Mouse (Mus musculus): ENCODE measurements at regions not wholly inside any gene's neighbourhood (a gene's known extent, or its start where the extent isn't known, plus 50 kb on each side); places are given as distances from the start of the nearest gene placed in this dataset.

GRCm38 (mm10) chr9:116464626-116465025 lies 289.5 kb upstream of the Tgfbr2 start:
- Histone ChIP-seq H3K27ac (replicated peaks) (no peak overlapping the region), H3K9me3 (ENCODE audit: control insufficient read depth, low read length) (no peaks in the 10 kb centered on the region), H3K9ac (ENCODE audit: low read length) (no peak overlapping the region), H3K4me3 (ENCODE audit: low read depth, low read length) (no peak overlapping the region), H3K27me3 (ENCODE audit: control insufficient read depth, insufficient read depth, low read length) (no peaks in the 10 kb centered on the region), H3K4me2 (replicated peaks; ENCODE audit: low read depth) (no peak overlapping the region), H3K36me3 (ENCODE audit: control insufficient read depth, insufficient read depth, low read length) (no peaks in the 10 kb centered on the region), H3K4me1 (replicated peaks; ENCODE audit: control insufficient read depth, insufficient read depth) (no peaks in the 10 kb centered on the region)
- no peak for DNase-seq (ENCODE audit: low spot score)
- WGBS: 63% methylated on average over 2 of the region's 2 CpGs
- no peak for TF ChIP-seq CTCF (IDR thresholded peaks at IDR 0.05; ENCODE audit: low read depth)
- no peak for TF ChIP-seq EP300 (optimal IDR thresholded peaks at IDR 0.05)
- no peak for ATAC-seq (ENCODE audit: low FRiP score, low TSS enrichment)

- no peaks in the 10 kb centered on the region for H3K9me3 ChIP-seq (ENCODE audit: control insufficient read depth, low read length)
- H3K9ac ChIP-seq (ENCODE audit: low read length): no peak overlapping the region
- no peak overlapping the region for H3K27ac ChIP-seq (replicated peaks)
- no peaks in the 10 kb centered on the region for H3K36me3 ChIP-seq (ENCODE audit: control insufficient read depth, insufficient read depth, low read length)
- H3K4me2 ChIP-seq (replicated peaks; ENCODE audit: low read depth): no peak overlapping the region
- TF ChIP-seq CTCF (IDR thresholded peaks at IDR 0.05; ENCODE audit: low read depth) (no peak), EP300 (optimal IDR thresholded peaks at IDR 0.05) (no peak)
- no peak overlapping the region for H3K4me3 ChIP-seq (ENCODE audit: low read depth, low read length)
- no peaks in the 10 kb centered on the region for H3K27me3 ChIP-seq (ENCODE audit: control insufficient read depth, insufficient read depth, low read length)
- DNase-seq (ENCODE audit: low spot score) (no peak), ATAC-seq (ENCODE audit: low FRiP score, low TSS enrichment) (no peak)
- H3K4me1 ChIP-seq (replicated peaks; ENCODE audit: control insufficient read depth, insufficient read depth): no peaks in the 10 kb centered on the region
- 73% methylated on average over 2 of the region's 2 CpGs for WGBS
Observed at GRCm38 (mm10) chr9:116462232-116462631, 287.1 kb upstream of the Tgfbr2 start.

- H3K27me3 ChIP-seq (ENCODE audit: control insufficient read depth, insufficient read depth, low read length): no peaks in the 10 kb centered on the region
- no peak overlapping the region for H3K4me2 ChIP-seq (replicated peaks; ENCODE audit: low read depth)
- no peaks in the 10 kb centered on the region for H3K9me3 ChIP-seq (ENCODE audit: control insufficient read depth, low read length)
- H3K36me3 ChIP-seq (ENCODE audit: control insufficient read depth, insufficient read depth, low read length): no peaks in the 10 kb centered on the region
- H3K27ac ChIP-seq (replicated peaks): no peak overlapping the region
- no peak overlapping the region for H3K4me3 ChIP-seq (ENCODE audit: low read depth, low read length)
- ATAC-seq (ENCODE audit: low FRiP score, low TSS enrichment) (no peak), DNase-seq (ENCODE audit: low spot score) (no peak)
- no peak overlapping the region for H3K9ac ChIP-seq (ENCODE audit: low read length)
- 76% methylated on average over 2 of the region's 2 CpGs for WGBS
- TF ChIP-seq CTCF (IDR thresholded peaks at IDR 0.05; ENCODE audit: low read depth) (no peak), EP300 (optimal IDR thresholded peaks at IDR 0.05) (no peak)
- no peaks in the 10 kb centered on the region for H3K4me1 ChIP-seq (replicated peaks; ENCODE audit: control insufficient read depth, insufficient read depth)
Observed at GRCm38 (mm10) chr9:116460022-116460421, 284.9 kb upstream of the Tgfbr2 start.

GRCm38 (mm10) chr9:116452050-116452449 lies 276.9 kb upstream of the Tgfbr2 start:
- H3K36me3 ChIP-seq (ENCODE audit: control insufficient read depth, insufficient read depth, low read length): no peaks in the 10 kb centered on the region
- H3K9ac ChIP-seq (ENCODE audit: low read length): no peak overlapping the region
- H3K9me3 ChIP-seq (ENCODE audit: control insufficient read depth, low read length): no peaks in the 10 kb centered on the region
- no peak overlapping the region for H3K27ac ChIP-seq (replicated peaks)
- no peak for TF ChIP-seq EP300 (optimal IDR thresholded peaks at IDR 0.05)
- no peaks in the 10 kb centered on the region for H3K27me3 ChIP-seq (ENCODE audit: control insufficient read depth, insufficient read depth, low read length)
- no peak overlapping the region for H3K4me2 ChIP-seq (replicated peaks; ENCODE audit: low read depth)
- no peak for DNase-seq (ENCODE audit: low spot score)
- no peak for ATAC-seq (ENCODE audit: low FRiP score, low TSS enrichment)
- no peaks in the 10 kb centered on the region for H3K4me1 ChIP-seq (replicated peaks; ENCODE audit: control insufficient read depth, insufficient read depth)
- no peak overlapping the region for H3K4me3 ChIP-seq (ENCODE audit: low read depth, low read length)
- 79% methylated on average over 4 of the region's 4 CpGs for WGBS

- DNase-seq (ENCODE audit: low spot score) (no peak), ATAC-seq (ENCODE audit: low FRiP score, low TSS enrichment) (no peak)
- no peaks in the 10 kb centered on the region for H3K4me1 ChIP-seq (replicated peaks; ENCODE audit: control insufficient read depth, insufficient read depth)
- no peak overlapping the region for H3K4me3 ChIP-seq (ENCODE audit: low read depth, low read length)
- H3K4me2 ChIP-seq (replicated peaks; ENCODE audit: low read depth): no peak overlapping the region
- 83% methylated on average over 4 of the region's 4 CpGs for WGBS
- H3K9ac ChIP-seq (ENCODE audit: low read length): no peak overlapping the region
- H3K27ac ChIP-seq (replicated peaks): no peak overlapping the region
- H3K36me3 ChIP-seq (ENCODE audit: control insufficient read depth, insufficient read depth, low read length): no peaks in the 10 kb centered on the region
- no peak for TF ChIP-seq EP300 (optimal IDR thresholded peaks at IDR 0.05)
- TF ChIP-seq CTCF (IDR thresholded peaks at IDR 0.05; ENCODE audit: low read depth): no peak
- no peaks in the 10 kb centered on the region for H3K9me3 ChIP-seq (ENCODE audit: control insufficient read depth, low read length)
- H3K27me3 ChIP-seq (ENCODE audit: control insufficient read depth, insufficient read depth, low read length): no peaks in the 10 kb centered on the region
Observed at GRCm38 (mm10) chr9:116450829-116451228, 275.7 kb upstream of the Tgfbr2 start.

GRCm38 (mm10) chr9:116447734-116448133 lies 272.6 kb upstream of the Tgfbr2 start:
- WGBS: 88% methylated on average over 6 of the region's 6 CpGs
- H3K36me3 ChIP-seq (ENCODE audit: control insufficient read depth, insufficient read depth, low read length): no peaks in the 10 kb centered on the region
- ATAC-seq (ENCODE audit: low FRiP score, low TSS enrichment): no peak
- H3K9me3 ChIP-seq (ENCODE audit: control insufficient read depth, low read length): no peaks in the 10 kb centered on the region
- TF ChIP-seq EP300 (optimal IDR thresholded peaks at IDR 0.05) (no peak), CTCF (IDR thresholded peaks at IDR 0.05; ENCODE audit: low read depth) (no peak)
- no peak overlapping the region for H3K27ac ChIP-seq (replicated peaks)
- H3K9ac ChIP-seq (ENCODE audit: low read length): no peak overlapping the region
- no peak overlapping the region for H3K4me2 ChIP-seq (replicated peaks; ENCODE audit: low read depth)
- no peak for DNase-seq (ENCODE audit: low spot score)
- H3K4me3 ChIP-seq (ENCODE audit: low read depth, low read length): no peak overlapping the region
- H3K27me3 ChIP-seq (ENCODE audit: control insufficient read depth, insufficient read depth, low read length): no peaks in the 10 kb centered on the region
- H3K4me1 ChIP-seq (replicated peaks; ENCODE audit: control insufficient read depth, insufficient read depth): no peaks in the 10 kb centered on the region
